Mouse (Mus musculus): ENCODE data around the gene Ccng1. TPM values are rescaled to one million over a fixed set of nuclear protein-coding genes. Genes with fewer than 3 reads are reported as not detected.

Gene Ccng1
- polyA plus RNA-seq, 1 experiment from 2014 or later = 48.9 TPM

DNA sequence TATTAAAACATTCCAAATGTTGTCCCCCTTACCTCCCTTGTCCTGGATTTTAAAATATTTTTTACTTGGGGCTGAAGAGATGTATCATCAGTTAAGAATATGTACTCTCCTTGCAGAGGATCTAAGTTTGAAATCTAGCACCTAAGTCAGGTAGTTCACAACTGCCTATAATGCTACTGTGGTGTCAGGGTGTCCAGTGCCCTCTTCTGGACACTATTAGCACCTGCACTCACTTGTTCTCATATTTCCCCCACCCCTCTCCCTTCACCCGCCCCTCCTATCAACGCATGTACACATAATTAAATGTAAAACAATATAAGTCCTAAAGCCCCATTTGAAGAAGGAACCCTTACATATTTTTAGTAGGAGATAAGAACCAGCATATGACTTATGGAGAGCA, 8.3 kb upstream of the Ccng1 start:
- Histone ChIP-seq H3K27ac (ENCODE audit: low read depth, low read length) (no peak overlapping the region), H3K27me3 (ENCODE audit: control insufficient read depth, insufficient read depth, low read length) (no peaks in the 10 kb centered on the region), H3K36me3 (ENCODE audit: control insufficient read depth, insufficient read depth, low read length) (no peaks in the 10 kb centered on the region), H3K4me3 (ENCODE audit: low read depth, low read length) (no peak overlapping the region), H3K4me1 (replicated peaks; ENCODE audit: control insufficient read depth, insufficient read depth, low read length) (no peaks in the 10 kb centered on the region), H3K4me2 (replicated peaks; ENCODE audit: low read depth, low read length) (no peak overlapping the region), H3K9ac (ENCODE audit: low read depth, low read length) (no peak overlapping the region), H3K9me3 (ENCODE audit: control insufficient read depth, low read length) (no peaks in the 10 kb centered on the region)
- WGBS = 38% methylated on average over 2 of the region's 2 CpGs
- ATAC-seq (ENCODE audit: low FRiP score) = no peak
- DNase-seq (ENCODE audit: low spot score) = peak; percentile 25

GRCm38 (mm10) chr11:40759896-40760295, 4.8 kb upstream of the Ccng1 start:
- WGBS = 83% methylated on average over 8 of the region's 8 CpGs

GRCm38 (mm10) chr11:40755968-40756367, 857 bp upstream of the Ccng1 start:
- WGBS = 94% methylated on average over 8 of the region's 8 CpGs
- ATAC-seq (ENCODE audit: low FRiP score) (no peak), DNase-seq (ENCODE audit: low spot score) (no peak)
- Histone ChIP-seq H3K9me3 (ENCODE audit: control insufficient read depth, low read length) (no peaks in the 10 kb centered on the region), H3K4me2 (replicated peaks; ENCODE audit: low read depth, low read length) (no peak overlapping the region), H3K27ac (ENCODE audit: low read depth, low read length) (no peak overlapping the region), H3K36me3 (ENCODE audit: control insufficient read depth, insufficient read depth, low read length) (no peaks in the 10 kb centered on the region), H3K4me1 (replicated peaks; ENCODE audit: control insufficient read depth, insufficient read depth, low read length) (no peaks in the 10 kb centered on the region), H3K27me3 (ENCODE audit: control insufficient read depth, insufficient read depth, low read length) (no peaks in the 10 kb centered on the region), H3K4me3 (ENCODE audit: low read depth, low read length) (no peak overlapping the region), H3K9ac (ENCODE audit: low read depth, low read length) (no peak overlapping the region)

More at GRCm38 (mm10) chr11:40759896-40760295, 4.8 kb upstream of the Ccng1 start:
- Histone ChIP-seq H3K27ac (ENCODE audit: low read depth, low read length) (no peak overlapping the region), H3K4me3 (ENCODE audit: low read depth, low read length) (no peak overlapping the region), H3K4me2 (replicated peaks; ENCODE audit: low read depth, low read length) (no peak overlapping the region), H3K9me3 (ENCODE audit: control insufficient read depth, low read length) (no peaks in the 10 kb centered on the region), H3K27me3 (ENCODE audit: control insufficient read depth, insufficient read depth, low read length) (no peaks in the 10 kb centered on the region), H3K36me3 (ENCODE audit: control insufficient read depth, insufficient read depth, low read length) (no peaks in the 10 kb centered on the region), H3K4me1 (replicated peaks; ENCODE audit: control insufficient read depth, insufficient read depth, low read length) (no peaks in the 10 kb centered on the region), H3K9ac (ENCODE audit: low read depth, low read length) (no peak overlapping the region)
- DNase-seq (ENCODE audit: low spot score) (no peak), ATAC-seq (ENCODE audit: low FRiP score) (no peak)

GRCm38 (mm10) chr11:40754664-40755107, 425 bp downstream of the Ccng1 start:
- Histone ChIP-seq H3K27ac (ENCODE audit: low read depth, low read length) (peak overlapping the region; percentile 39; the same call in 1 of the 2 replicates), H3K4me2 (replicated peaks; ENCODE audit: low read depth, low read length) (peak overlapping the region; percentile 67), H3K27me3 (ENCODE audit: control insufficient read depth, insufficient read depth, low read length) (no peaks in the 10 kb centered on the region), H3K9me3 (ENCODE audit: control insufficient read depth, low read length) (no peaks in the 10 kb centered on the region), H3K36me3 (ENCODE audit: control insufficient read depth, insufficient read depth, low read length) (no peaks in the 10 kb centered on the region), H3K4me3 (ENCODE audit: low read depth, low read length) (peak overlapping the region; percentile 74), H3K9ac (ENCODE audit: low read depth, low read length) (peak overlapping the region; percentile 78), H3K4me1 (replicated peaks; ENCODE audit: control insufficient read depth, insufficient read depth, low read length) (no peaks in the 10 kb centered on the region)
- DNase-seq (ENCODE audit: low spot score) (no peak), ATAC-seq (ENCODE audit: low FRiP score) (no peak)
- WGBS = 3% methylated on average over 19 of the region's 19 CpGs

- Histone ChIP-seq H3K4me1 (replicated peaks; ENCODE audit: control insufficient read depth, insufficient read depth, low read length) (no peaks in the 10 kb centered on the region), H3K27me3 (ENCODE audit: control insufficient read depth, insufficient read depth, low read length) (no peaks in the 10 kb centered on the region), H3K36me3 (ENCODE audit: control insufficient read depth, insufficient read depth, low read length) (no peaks in the 10 kb centered on the region), H3K9ac (ENCODE audit: low read depth, low read length) (no peak overlapping the region), H3K9me3 (ENCODE audit: control insufficient read depth, low read length) (no peaks in the 10 kb centered on the region), H3K27ac (ENCODE audit: low read depth, low read length) (no peak overlapping the region), H3K4me3 (ENCODE audit: low read depth, low read length) (no peak overlapping the region), H3K4me2 (replicated peaks; ENCODE audit: low read depth, low read length) (no peak overlapping the region)
- ATAC-seq (ENCODE audit: low FRiP score) (no peak), DNase-seq (ENCODE audit: low spot score) (no peak)
- 86% methylated on average over 6 of the region's 6 CpGs for WGBS
These were observed 1.3 kb downstream of the Ccng1 start for GRCm38 (mm10) chr11:40753836-40754235.

DNA sequence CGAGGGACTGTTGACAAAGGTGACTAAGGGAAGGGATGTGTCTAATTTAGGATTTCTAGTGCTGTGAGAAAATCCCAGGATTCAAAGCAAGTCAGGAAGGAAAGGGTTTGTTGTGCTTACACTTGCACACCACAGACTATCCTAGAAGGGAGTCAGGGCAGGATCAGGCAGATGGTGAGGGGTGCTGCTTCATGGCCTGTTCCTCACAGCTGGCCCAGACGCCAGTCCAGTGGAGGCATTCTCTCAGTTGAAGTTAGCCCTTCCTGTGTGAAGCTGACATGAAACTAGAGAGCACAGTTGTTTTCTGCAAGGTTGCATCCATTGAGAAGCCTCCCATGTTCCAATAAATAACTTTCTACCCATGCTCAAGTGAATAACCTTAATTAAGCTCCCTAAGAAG, 7.4 kb downstream of the Ccng1 start:
- DNase-seq (ENCODE audit: low spot score) = no peak
- Histone ChIP-seq H3K36me3 (ENCODE audit: control insufficient read depth, insufficient read depth, low read length) (no peaks in the 10 kb centered on the region), H3K27me3 (ENCODE audit: control insufficient read depth, insufficient read depth, low read length) (no peaks in the 10 kb centered on the region), H3K9me3 (ENCODE audit: control insufficient read depth, low read length) (no peaks in the 10 kb centered on the region), H3K27ac (ENCODE audit: low read depth, low read length) (no peak overlapping the region), H3K4me2 (replicated peaks; ENCODE audit: low read depth, low read length) (no peak overlapping the region), H3K9ac (ENCODE audit: low read depth, low read length) (no peak overlapping the region), H3K4me3 (ENCODE audit: low read depth, low read length) (no peak overlapping the region), H3K4me1 (replicated peaks; ENCODE audit: control insufficient read depth, insufficient read depth, low read length) (no peaks in the 10 kb centered on the region)
- no peak for ATAC-seq (ENCODE audit: low FRiP score)
- 57% methylated on average over 2 of the region's 2 CpGs for WGBS

GRCm38 (mm10) chr11:40746361-40746760, 8.8 kb downstream of the Ccng1 start:
- 93% methylated on average over 12 of the region's 12 CpGs for WGBS

GRCm38 (mm10) chr11:40744348-40744747, 10.8 kb downstream of the Ccng1 start:
- ATAC-seq (ENCODE audit: low FRiP score) (no peak), DNase-seq (ENCODE audit: low spot score) (no peak)
- Histone ChIP-seq H3K4me2 (replicated peaks; ENCODE audit: low read depth, low read length) (no peak overlapping the region), H3K9me3 (ENCODE audit: control insufficient read depth, low read length) (no peaks in the 10 kb centered on the region), H3K4me3 (ENCODE audit: low read depth, low read length) (no peak overlapping the region), H3K9ac (ENCODE audit: low read depth, low read length) (no peak overlapping the region), H3K27ac (ENCODE audit: low read depth, low read length) (no peak overlapping the region), H3K36me3 (ENCODE audit: control insufficient read depth, insufficient read depth, low read length) (no peaks in the 10 kb centered on the region), H3K27me3 (ENCODE audit: control insufficient read depth, insufficient read depth, low read length) (no peaks in the 10 kb centered on the region), H3K4me1 (replicated peaks; ENCODE audit: control insufficient read depth, insufficient read depth, low read length) (no peaks in the 10 kb centered on the region)
- 87% methylated on average over 3 of the region's 3 CpGs for WGBS

More at GRCm38 (mm10) chr11:40746361-40746760, 8.8 kb downstream of the Ccng1 start:
- H3K27ac ChIP-seq (ENCODE audit: low read depth, low read length) = no peak overlapping the region
- no peaks in the 10 kb centered on the region for H3K4me1 ChIP-seq (replicated peaks; ENCODE audit: control insufficient read depth, insufficient read depth, low read length)
- H3K4me3 ChIP-seq (ENCODE audit: low read depth, low read length) = no peak overlapping the region
- H3K36me3 ChIP-seq (ENCODE audit: control insufficient read depth, insufficient read depth, low read length) = no peaks in the 10 kb centered on the region
- H3K9ac ChIP-seq (ENCODE audit: low read depth, low read length) = no peak overlapping the region
- H3K27me3 ChIP-seq (ENCODE audit: control insufficient read depth, insufficient read depth, low read length) = no peaks in the 10 kb centered on the region
- ATAC-seq (ENCODE audit: low FRiP score) = no peak
- DNase-seq (ENCODE audit: low spot score) = no peak
- H3K4me2 ChIP-seq (replicated peaks; ENCODE audit: low read depth, low read length) = no peak overlapping the region
- no peaks in the 10 kb centered on the region for H3K9me3 ChIP-seq (ENCODE audit: control insufficient read depth, low read length)

GRCm38 (mm10) chr11:40741605-40742262, 13.4 kb downstream of the Ccng1 start:
- Histone ChIP-seq H3K4me1 (replicated peaks; ENCODE audit: control insufficient read depth, insufficient read depth, low read length) (no peaks in the 10 kb centered on the region), H3K9ac (ENCODE audit: low read depth, low read length) (no peak overlapping the region), H3K27ac (ENCODE audit: low read depth, low read length) (no peak overlapping the region), H3K36me3 (ENCODE audit: control insufficient read depth, insufficient read depth, low read length) (no peaks in the 10 kb centered on the region), H3K4me2 (replicated peaks; ENCODE audit: low read depth, low read length) (no peak overlapping the region), H3K4me3 (ENCODE audit: low read depth, low read length) (no peak overlapping the region), H3K27me3 (ENCODE audit: control insufficient read depth, insufficient read depth, low read length) (no peaks in the 10 kb centered on the region), H3K9me3 (ENCODE audit: control insufficient read depth, low read length) (no peaks in the 10 kb centered on the region)
- ATAC-seq (ENCODE audit: low FRiP score) = no peak
- WGBS = 93% methylated on average over 12 of the region's 12 CpGs
- no peak for DNase-seq (ENCODE audit: low spot score)

Measured in hindbrain, embryonic 11.5 days (tissue).